Mouse (Mus musculus): ENCODE measurements around the gene Ube2f. TPM values are rescaled to one million over a fixed set of nuclear protein-coding genes. Genes with fewer than 3 reads are reported as not detected.

Gene Ube2f
- polyA plus RNA-seq, 1 experiment, result 59.0 TPM

DNA sequence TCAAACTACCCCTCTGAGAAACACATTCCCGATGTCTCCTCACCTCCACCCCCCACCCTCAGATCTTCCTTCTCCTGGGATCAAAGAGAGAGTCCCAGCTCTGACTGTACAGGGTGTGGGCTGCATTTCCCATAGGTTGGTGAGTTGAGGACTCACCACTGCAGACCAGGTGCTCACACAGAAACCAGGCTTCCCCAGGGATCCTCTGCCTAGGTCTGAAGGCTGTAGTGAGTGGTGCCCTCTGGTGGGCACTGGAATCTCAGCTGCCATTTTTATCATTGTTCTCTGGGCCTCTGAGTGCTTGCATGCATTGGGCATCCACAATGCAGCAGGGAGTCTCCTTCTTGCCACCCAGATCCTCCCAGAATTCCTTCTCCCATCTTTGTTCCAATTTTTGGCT lies 39.0 kb upstream of the Ube2f start:
- no peaks in the 10 kb centered on the region; the same call in 1 of the 2 replicates for H3K4me1 ChIP-seq (ENCODE audit: control insufficient read depth, insufficient read depth, low read length)
- H3K27ac ChIP-seq (ENCODE audit: insufficient read depth, low read length), result no peak overlapping the region
- no peak overlapping the region for H3K4me3 ChIP-seq (ENCODE audit: insufficient read depth, low read length)
- TF ChIP-seq POLR2A (IDR thresholded peaks at IDR 0.05; ENCODE audit: low read depth, low read length) (no peak), CTCF (IDR thresholded peaks at IDR 0.05; ENCODE audit: borderline replicate concordance, insufficient read depth, low read length) (peak; percentile 31; the same call in 1 of the 2 replicates)

DNA sequence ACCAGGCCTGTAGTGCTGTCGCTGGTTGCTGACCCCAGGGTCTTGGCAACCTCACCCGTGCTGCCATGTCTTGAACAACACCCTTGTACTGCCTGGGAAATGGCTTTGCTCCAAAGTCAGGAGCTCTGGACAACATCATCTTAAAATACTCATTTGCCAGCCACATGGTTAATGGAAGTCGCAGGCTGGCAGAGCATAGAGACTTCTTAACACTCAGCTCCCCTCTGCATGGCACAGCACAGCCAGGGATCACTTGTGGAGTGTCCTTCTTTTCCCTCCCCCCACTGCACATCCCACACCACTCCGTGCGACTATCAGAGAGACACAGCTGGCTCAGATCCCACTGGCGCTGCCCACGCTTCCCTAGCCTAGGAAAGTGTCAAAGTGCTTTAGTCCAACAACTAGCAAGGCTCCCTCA lies 38.5 kb upstream of the Ube2f start:
- Histone ChIP-seq H3K27ac (ENCODE audit: insufficient read depth, low read length) (no peak overlapping the region), H3K4me3 (ENCODE audit: insufficient read depth, low read length) (no peak overlapping the region), H3K4me1 (ENCODE audit: control insufficient read depth, insufficient read depth, low read length) (no peaks in the 10 kb centered on the region; the same call in 1 of the 2 replicates)
- TF ChIP-seq POLR2A (IDR thresholded peaks at IDR 0.05; ENCODE audit: low read depth, low read length) (no peak), CTCF (IDR thresholded peaks at IDR 0.05; ENCODE audit: borderline replicate concordance, insufficient read depth, low read length) (no peak)

DNA sequence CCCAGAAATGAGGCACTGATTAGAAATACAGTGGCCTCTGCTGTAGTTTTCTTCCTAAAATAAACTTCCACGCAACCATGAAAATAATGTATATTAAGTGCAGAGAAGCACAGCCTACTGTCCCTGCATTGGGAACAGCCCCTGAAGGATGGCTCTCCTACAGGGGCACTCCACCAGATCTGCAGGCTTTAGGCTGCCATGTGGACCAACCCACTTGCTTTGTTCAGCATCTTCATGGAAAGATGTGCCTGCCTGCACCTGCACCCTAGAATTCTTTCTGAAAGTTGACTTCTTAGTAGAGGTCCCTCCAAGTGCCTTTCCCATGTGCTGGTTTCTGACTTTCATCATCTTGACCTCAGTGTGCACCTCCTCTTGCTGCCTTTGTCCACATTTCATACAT lies 34.8 kb upstream of the Ube2f start:
- no peak overlapping the region for H3K4me3 ChIP-seq (ENCODE audit: insufficient read depth, low read length)
- peak overlapping the region; percentile 97 for H3K27ac ChIP-seq (ENCODE audit: insufficient read depth, low read length)
- no peak for TF ChIP-seq POLR2A (IDR thresholded peaks at IDR 0.05; ENCODE audit: low read depth, low read length)
- no peak for TF ChIP-seq CTCF (IDR thresholded peaks at IDR 0.05; ENCODE audit: borderline replicate concordance, insufficient read depth, low read length)
- peaks cover 11% of the 10 kb centered on the region for H3K4me1 ChIP-seq (ENCODE audit: control insufficient read depth, insufficient read depth, low read length)

DNA sequence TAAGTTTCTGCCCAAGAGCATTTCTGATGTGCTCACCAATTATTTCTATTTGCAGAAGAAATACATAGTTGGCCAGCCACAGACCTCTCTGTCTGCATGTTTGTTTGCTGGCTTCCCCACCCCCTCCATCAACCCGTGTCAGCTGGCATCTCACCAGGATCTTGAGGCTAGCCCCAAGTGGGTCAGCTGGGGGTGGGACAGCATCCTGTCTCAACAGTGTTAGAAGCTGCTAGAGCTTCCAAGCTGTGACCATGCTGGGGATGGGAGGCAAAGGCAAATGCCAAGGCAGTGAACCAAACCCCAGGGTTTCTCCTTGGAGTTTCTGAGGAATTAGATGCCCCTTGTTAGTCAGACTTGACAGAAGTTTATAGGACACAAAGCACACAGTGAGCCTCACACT lies 34.1 kb upstream of the Ube2f start:
- peak overlapping the region; percentile 97 for H3K27ac ChIP-seq (ENCODE audit: insufficient read depth, low read length)
- peaks cover 11% of the 10 kb centered on the region for H3K4me1 ChIP-seq (ENCODE audit: control insufficient read depth, insufficient read depth, low read length)
- no peak for TF ChIP-seq CTCF (IDR thresholded peaks at IDR 0.05; ENCODE audit: borderline replicate concordance, insufficient read depth, low read length)
- no peak for TF ChIP-seq POLR2A (IDR thresholded peaks at IDR 0.05; ENCODE audit: low read depth, low read length)
- H3K4me3 ChIP-seq (ENCODE audit: insufficient read depth, low read length), result no peak overlapping the region

DNA sequence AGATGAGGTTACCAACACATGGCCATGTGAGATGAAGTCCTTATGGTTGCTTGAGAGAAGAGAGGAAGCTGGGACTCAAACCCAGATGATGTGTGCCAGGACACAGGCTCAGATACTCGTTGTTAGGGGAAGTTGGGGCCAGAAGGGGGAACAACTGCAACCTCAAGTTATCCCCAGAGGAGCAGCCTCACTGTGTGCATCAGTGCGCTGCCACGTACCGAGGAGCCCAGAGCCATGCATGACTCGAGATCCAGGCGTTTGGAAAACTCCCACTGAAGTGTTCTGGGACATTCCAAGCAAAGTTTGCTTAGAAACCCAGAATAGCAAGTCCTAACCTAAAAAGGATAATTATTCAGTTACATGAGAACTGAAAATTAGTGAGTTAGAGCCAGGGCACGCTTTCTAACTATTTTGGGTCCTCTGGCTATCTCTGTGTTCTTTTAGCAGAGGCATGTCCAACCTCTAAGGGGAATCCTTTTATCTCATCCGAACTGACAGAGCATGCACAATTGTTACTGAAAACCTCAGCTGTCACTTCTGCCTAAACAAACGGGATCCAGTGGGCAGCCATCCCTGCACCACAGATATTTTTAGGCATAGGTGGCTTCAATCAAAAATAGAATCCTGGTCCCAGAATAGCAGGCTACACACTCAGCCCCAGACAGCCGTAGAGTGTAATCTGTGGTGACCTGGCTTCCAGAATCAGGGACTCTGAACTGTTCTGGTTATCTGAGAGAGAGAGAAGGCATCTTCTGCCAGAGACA lies 33.4 kb upstream of the Ube2f start:
- Histone ChIP-seq H3K27ac (ENCODE audit: insufficient read depth, low read length) (peak overlapping the region; percentile 97), H3K4me1 (ENCODE audit: control insufficient read depth, insufficient read depth, low read length) (peaks cover 11% of the 10 kb centered on the region), H3K4me3 (ENCODE audit: insufficient read depth, low read length) (no peak overlapping the region)
- TF ChIP-seq POLR2A (IDR thresholded peaks at IDR 0.05; ENCODE audit: low read depth, low read length), result no peak

DNA sequence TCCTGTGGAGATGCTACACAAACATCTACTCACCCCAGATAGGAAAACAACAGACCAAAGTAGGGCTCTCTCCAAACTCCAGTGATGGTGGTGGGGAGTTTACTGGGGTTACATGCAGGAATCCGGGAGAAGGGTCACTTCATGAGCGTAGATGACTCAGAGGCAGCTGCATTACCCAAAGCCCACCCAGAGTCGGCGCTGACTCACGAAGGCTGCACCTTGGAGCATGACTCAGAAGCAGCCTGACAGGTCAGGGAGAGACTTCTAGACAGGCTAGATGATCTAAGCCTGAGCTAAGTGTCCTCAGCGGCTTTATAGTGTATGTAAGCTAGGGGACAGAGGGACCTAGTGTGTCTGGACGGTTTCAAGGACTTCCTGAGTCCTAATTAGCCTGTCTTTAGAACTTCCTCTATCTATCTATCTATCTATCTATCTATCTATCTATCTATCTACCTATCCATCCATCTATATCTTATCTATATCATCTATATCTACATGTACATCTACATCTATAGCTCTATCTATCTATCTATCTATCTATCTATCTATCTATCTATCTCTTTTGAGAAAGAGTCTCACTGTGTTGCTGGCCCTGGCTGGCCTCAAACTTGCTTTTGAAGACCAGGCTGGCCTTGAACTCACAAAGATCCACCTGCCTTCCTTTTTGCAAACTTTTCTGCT lies 30.3 kb upstream of the Ube2f start:
- peaks cover 11% of the 10 kb centered on the region for H3K4me1 ChIP-seq (ENCODE audit: control insufficient read depth, insufficient read depth, low read length)
- no peak overlapping the region for H3K27ac ChIP-seq (ENCODE audit: insufficient read depth, low read length)
- TF ChIP-seq CTCF (IDR thresholded peaks at IDR 0.05; ENCODE audit: borderline replicate concordance, insufficient read depth, low read length), result no peak
- TF ChIP-seq POLR2A (IDR thresholded peaks at IDR 0.05; ENCODE audit: low read depth, low read length), result no peak
- H3K4me3 ChIP-seq (ENCODE audit: insufficient read depth, low read length), result no peak overlapping the region

DNA sequence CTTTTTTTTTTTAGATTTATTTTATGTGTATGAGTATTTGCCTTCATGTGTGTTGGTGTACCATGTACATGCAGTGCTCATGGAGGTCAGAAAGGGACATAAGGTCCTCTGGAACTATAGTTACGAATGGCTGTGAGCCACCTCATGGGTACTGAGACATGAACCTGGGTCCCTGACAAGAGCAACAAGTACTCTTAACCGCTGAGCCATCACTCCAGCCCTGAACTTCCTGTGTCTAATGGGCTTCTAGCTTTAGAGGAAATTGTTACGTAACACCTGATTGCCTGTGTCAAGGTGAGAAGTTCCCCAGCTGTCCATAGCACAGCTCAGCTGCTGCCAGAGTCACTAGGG lies 29.8 kb upstream of the Ube2f start:
- peaks cover 11% of the 10 kb centered on the region for H3K4me1 ChIP-seq (ENCODE audit: control insufficient read depth, insufficient read depth, low read length)
- TF ChIP-seq CTCF (IDR thresholded peaks at IDR 0.05; ENCODE audit: borderline replicate concordance, insufficient read depth, low read length) (no peak), POLR2A (IDR thresholded peaks at IDR 0.05; ENCODE audit: low read depth, low read length) (no peak)
- H3K4me3 ChIP-seq (ENCODE audit: insufficient read depth, low read length), result no peak overlapping the region
- no peak overlapping the region for H3K27ac ChIP-seq (ENCODE audit: insufficient read depth, low read length)

DNA sequence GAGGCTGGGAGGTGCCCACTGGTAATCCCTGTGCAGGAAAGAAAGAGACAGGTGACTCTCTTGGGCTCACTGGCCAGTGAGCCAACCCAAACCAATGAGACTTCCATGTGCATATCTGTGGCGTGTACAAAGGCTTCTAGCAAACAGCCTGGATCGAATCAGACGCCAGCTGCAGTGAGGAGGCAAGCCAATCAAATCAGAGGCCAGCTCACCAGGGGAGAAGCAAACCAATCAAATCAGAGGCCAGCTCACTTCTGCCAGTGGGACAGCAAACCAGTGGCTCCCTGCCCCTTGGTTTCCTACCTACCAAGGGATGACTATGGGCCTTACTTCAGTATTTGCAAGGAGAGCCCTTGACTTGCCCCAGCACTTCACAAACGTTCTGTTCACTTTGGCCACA lies 23.5 kb upstream of the Ube2f start:
- H3K27ac ChIP-seq (ENCODE audit: insufficient read depth, low read length), result no peak overlapping the region
- TF ChIP-seq POLR2A (IDR thresholded peaks at IDR 0.05; ENCODE audit: low read depth, low read length) (no peak), CTCF (IDR thresholded peaks at IDR 0.05; ENCODE audit: borderline replicate concordance, insufficient read depth, low read length) (no peak)
- no peaks in the 10 kb centered on the region for H3K4me1 ChIP-seq (ENCODE audit: control insufficient read depth, insufficient read depth, low read length)
- H3K4me3 ChIP-seq (ENCODE audit: insufficient read depth, low read length), result no peak overlapping the region

DNA sequence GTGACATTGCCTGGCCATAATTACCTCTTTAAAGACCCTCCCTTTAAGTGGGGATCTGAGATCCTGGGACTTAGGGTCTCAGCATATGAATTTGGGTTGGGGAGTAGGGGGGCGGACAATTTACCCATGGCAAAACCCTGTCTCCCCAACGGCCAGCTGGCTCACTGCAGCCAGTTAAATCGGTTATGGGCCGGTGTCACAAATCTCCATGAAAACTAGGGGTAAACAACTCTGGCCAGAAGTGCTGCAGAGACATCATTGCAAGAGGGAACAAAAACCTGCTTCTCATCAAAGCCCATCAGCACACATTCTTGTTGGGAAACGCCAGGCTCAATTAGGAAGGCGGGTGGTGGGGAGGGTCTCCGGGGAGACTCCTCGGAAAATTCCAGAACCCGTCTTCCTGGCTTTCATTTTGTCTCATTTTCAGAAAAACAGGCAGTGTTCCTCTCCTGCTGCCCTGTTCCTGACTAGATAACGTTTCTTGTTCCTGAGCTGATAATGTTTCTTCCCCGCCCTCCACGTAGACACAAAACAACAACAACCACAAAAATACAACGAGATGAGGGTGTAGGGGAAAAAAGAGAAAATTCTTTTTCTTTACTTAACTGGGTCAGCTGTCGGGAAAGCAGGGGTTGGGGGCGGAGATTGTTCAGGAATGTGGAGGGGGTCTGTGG lies 22.6 kb upstream of the Ube2f start:
- no peak overlapping the region for H3K4me3 ChIP-seq (ENCODE audit: insufficient read depth, low read length)
- no peak overlapping the region for H3K27ac ChIP-seq (ENCODE audit: insufficient read depth, low read length)
- TF ChIP-seq POLR2A (IDR thresholded peaks at IDR 0.05; ENCODE audit: low read depth, low read length), result no peak
- no peak for TF ChIP-seq CTCF (IDR thresholded peaks at IDR 0.05; ENCODE audit: borderline replicate concordance, insufficient read depth, low read length)
- H3K4me1 ChIP-seq (ENCODE audit: control insufficient read depth, insufficient read depth, low read length), result no peaks in the 10 kb centered on the region

DNA sequence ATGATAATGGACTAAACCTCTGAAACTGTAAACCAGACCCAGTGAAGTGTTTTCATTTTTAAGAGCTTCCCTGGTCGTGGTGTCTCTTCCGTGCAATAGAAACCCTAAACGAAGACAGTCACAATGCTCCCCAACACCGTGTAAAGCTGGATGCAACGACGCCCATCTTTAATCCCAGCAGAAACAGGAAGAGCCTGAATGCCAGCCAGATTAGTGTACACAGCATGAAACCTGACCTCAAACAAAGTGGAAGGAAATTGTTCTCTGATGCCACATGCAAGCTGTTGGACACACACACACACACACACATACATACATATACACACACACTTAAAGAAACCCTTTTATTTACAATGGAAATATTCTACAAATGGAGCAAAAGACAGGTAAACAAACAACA lies 19.0 kb upstream of the Ube2f start:
- TF ChIP-seq CTCF (IDR thresholded peaks at IDR 0.05; ENCODE audit: borderline replicate concordance, insufficient read depth, low read length), result no peak
- no peak for TF ChIP-seq POLR2A (IDR thresholded peaks at IDR 0.05; ENCODE audit: low read depth, low read length)
- no peak overlapping the region for H3K27ac ChIP-seq (ENCODE audit: insufficient read depth, low read length)
- no peaks in the 10 kb centered on the region for H3K4me1 ChIP-seq (ENCODE audit: control insufficient read depth, insufficient read depth, low read length)
- H3K4me3 ChIP-seq (ENCODE audit: insufficient read depth, low read length), result no peak overlapping the region
